Mouse (Mus musculus) Patski (cell line): ENCODE measurements around the gene 2310009B15Rik. TPM values are rescaled to one million over a fixed set of nuclear protein-coding genes. Genes with fewer than 3 reads are reported as not detected.

Experiments
- ATAC-seq: fragments of 100-300 bp; one replicate; pipeline ENCODE4 v1.8.0; 2021
- CTCF ChIA-PET: fragments of 350-600 bp; sonication (Branson Sonifier 250); formaldehyde crosslinking; loops from one replicate; lab custom pipeline; 2022; ENCODE audit warnings: inconsistent platforms; lab: Charles Lee
- POLR2A ChIA-PET: fragments of 350-600 bp; sonication (Branson Sonifier 250); formaldehyde crosslinking; loops from one replicate; lab custom pipeline; 2022; ENCODE audit warnings: antibody characterized with exemption, inconsistent platforms; lab: Charles Lee
- DNase-seq: peaks from one replicate; pipeline ENCODE4 v3.0.0-alpha.2; 2011; ENCODE audit warnings: low read depth, low spot score
- H3K27me3 ChIP-seq: fragments of 371-371 bp; one replicate; pipeline ENCODE4 v1.5.1; 2021
- CTCF ChIP-seq: fragments of 100-300 bp; IDR thresholded peaks from one replicate; pipeline ENCODE4 v1.5.1; 2021
- in situ Hi-C: fragments of 300-500 bp; cut with MboI; formaldehyde crosslinking; loops from 3 replicates; pipeline ENCODE4 v1.11.1; 2018; ENCODE audit warnings: low pct_unique_long_range_greater_than_20kb, mixed read lengths
- polyA plus RNA-seq: library from polyadenylated mRNA; unstranded; gene quantifications from one replicate; pipeline ENCODE4 v1.2.3, GENCODE M21; 2021

2310009B15Rik gene
- polyA plus RNA-seq, 1 experiment from 2014 or later: 29.8 TPM

GRCm38 (mm10) chr1:138850161-138850539 is 6.5 kb downstream of the 2310009B15Rik start:
- ChIA-PET POLR2A (interaction anchor here (1.2 kb wide), 1 partner anchor 12 kb away, joined by 4 read pairs; no protein-coding TSS in a partner anchor), CTCF (no interaction called here)
- H3K27me3 ChIP-seq: no peaks in the 10 kb centered on the region
- ATAC-seq (no peak), DNase-seq (no peak)
- in situ Hi-C loops: no loop called here
- TF ChIP-seq CTCF: no peak

GRCm38 (mm10) chr1:138849531-138850160 is 7.0 kb downstream of the 2310009B15Rik start:
- no peak for TF ChIP-seq CTCF
- no peak for DNase-seq
- ATAC-seq: no peak
- ChIA-PET POLR2A (interaction anchor here (1.6 kb wide), 1 partner anchor 11 kb away, joined by 9 read pairs; no protein-coding TSS in a partner anchor), CTCF (no interaction called here)
- in situ Hi-C loops: loop anchor here (10.0 to 25.0 kb wide), 2 partner anchors 235 to 588 kb away; no protein-coding TSS in a partner anchor
- no peaks in the 10 kb centered on the region for H3K27me3 ChIP-seq

GRCm38 (mm10) chr1:138848511-138849109 is 8.0 kb downstream of the 2310009B15Rik start, which contains the start of gene Lhx9:
TSS of gene Lhx9 (minus strand) at chr1:138848577.
- POLR2A ChIA-PET: interaction anchor here (1.6 kb wide), 1 partner anchor 10 kb away, joined by 9 read pairs; no protein-coding TSS in a partner anchor
- H3K27me3 ChIP-seq: no peaks in the 10 kb centered on the region
- no peak for TF ChIP-seq CTCF
- ATAC-seq (peak; percentile 83), DNase-seq (no peak)
- CTCF ChIA-PET: interaction anchor here (0.9 to 1.2 kb wide), 4 partner anchors 11 to 240 kb away, joined by 3 to 4 read pairs (median 3); no protein-coding TSS in a partner anchor
- in situ Hi-C loops: loop anchor here (10.0 to 25.0 kb wide), 2 partner anchors 234 to 589 kb away; no protein-coding TSS in a partner anchor

- ATAC-seq (peak; percentile 49), DNase-seq (no peak)
- no peaks in the 10 kb centered on the region for H3K27me3 ChIP-seq
- ChIA-PET CTCF (interaction anchor here (0.9 to 1.2 kb wide), 4 partner anchors 10 to 240 kb away, joined by 3 to 4 read pairs (median 3); no protein-coding TSS in a partner anchor), POLR2A (interaction anchor here (1.6 kb wide), 1 partner anchor 10 kb away, joined by 9 read pairs; no protein-coding TSS in a partner anchor)
- no peak for TF ChIP-seq CTCF
- in situ Hi-C loops: loop anchor here (10.0 to 25.0 kb wide), 2 partner anchors 233 to 589 kb away; no protein-coding TSS in a partner anchor
Observed at GRCm38 (mm10) chr1:138848026-138848425, 8.6 kb downstream of the 2310009B15Rik start.

GRCm38 (mm10) chr1:138847146-138847545 is 9.5 kb downstream of the 2310009B15Rik start:
- ChIA-PET POLR2A (interaction anchor here (0.6 to 1.1 kb wide), 2 partner anchors 9 to 517 kb away, joined by 4 to 5 read pairs; no protein-coding TSS in a partner anchor), CTCF (interaction anchor here (1.2 kb wide), 1 partner anchor 314 kb away, joined by 3 read pairs; no protein-coding TSS in a partner anchor)
- in situ Hi-C loops: loop anchor here (10.0 to 25.0 kb wide), 2 partner anchors 232 to 590 kb away; no protein-coding TSS in a partner anchor
- DNase-seq (no peak), ATAC-seq (no peak)
- no peaks in the 10 kb centered on the region for H3K27me3 ChIP-seq
- no peak for TF ChIP-seq CTCF

- H3K27me3 ChIP-seq: peaks cover under 1% of the 10 kb centered on the region
- TF ChIP-seq CTCF: no peak
- POLR2A ChIA-PET: interaction anchor here (0.5 to 1.1 kb wide), 6 partner anchors 8 to 949 kb away, joined by 3 to 5 read pairs (median 4); no protein-coding TSS in a partner anchor
- in situ Hi-C loops: loop anchor here (10.0 to 25.0 kb wide), 2 partner anchors 232 to 591 kb away; no protein-coding TSS in a partner anchor
- no peak for ATAC-seq
- CTCF ChIA-PET: interaction anchor here (1.2 kb wide), 1 partner anchor 315 kb away, joined by 3 read pairs; no protein-coding TSS in a partner anchor
- no peak for DNase-seq
Observed at GRCm38 (mm10) chr1:138846581-138846980, 10.1 kb downstream of the 2310009B15Rik start.

GRCm38 (mm10) chr1:138846131-138846530 is 10.5 kb downstream of the 2310009B15Rik start:
- ChIA-PET POLR2A (interaction anchor here (0.6 to 1.1 kb wide), 5 partner anchors 8 to 335 kb away, joined by 3 to 5 read pairs (median 4); no protein-coding TSS in a partner anchor), CTCF (interaction anchor here (1.2 kb wide), 1 partner anchor 315 kb away, joined by 3 read pairs; no protein-coding TSS in a partner anchor)
- H3K27me3 ChIP-seq: peaks cover 4% of the 10 kb centered on the region
- in situ Hi-C loops: loop anchor here (10.0 to 25.0 kb wide), 2 partner anchors 231 to 591 kb away; no protein-coding TSS in a partner anchor
- no peak for ATAC-seq
- TF ChIP-seq CTCF: no peak
- no peak for DNase-seq

GRCm38 (mm10) chr1:138845481-138845880 is 11.2 kb downstream of the 2310009B15Rik start:
- H3K27me3 ChIP-seq: peaks cover 4% of the 10 kb centered on the region
- no peak for TF ChIP-seq CTCF
- in situ Hi-C loops: loop anchor here (10.0 to 25.0 kb wide), 2 partner anchors 231 to 592 kb away; no protein-coding TSS in a partner anchor
- no peak for DNase-seq
- ChIA-PET CTCF (no interaction called here), POLR2A (no interaction called here)
- ATAC-seq: no peak

- in situ Hi-C loops: loop anchor here (5.0 to 25.0 kb wide), 3 partner anchors 118 to 593 kb away; partner anchors contain the start of gene Dennd1b
- no peak for DNase-seq
- peaks cover 4% of the 10 kb centered on the region for H3K27me3 ChIP-seq
- no peak for TF ChIP-seq CTCF
- ATAC-seq: no peak
- ChIA-PET CTCF (interaction anchor here (0.9 to 1.0 kb wide), 2 partner anchors 9 to 17 kb away, joined by 3 read pairs; no protein-coding TSS in a partner anchor), POLR2A (interaction anchor here (1.2 kb wide), 1 partner anchor 118 kb away, joined by 3 read pairs; no protein-coding TSS in a partner anchor)
Observed at GRCm38 (mm10) chr1:138844166-138844565, 12.5 kb downstream of the 2310009B15Rik start.
